Mouse (Mus musculus): ENCODE results near the gene Cnot10.
A peak's percentile ranks its signal among the peaks of the same experiment; 100 is the strongest.

Gene Cnot10

GRCm38 (mm10) chr9:114584183-114585016 lies 55.6 kb downstream of the Cnot10 start:
- DNase-seq (ENCODE audit: low spot score): peak; percentile 63

DNA sequence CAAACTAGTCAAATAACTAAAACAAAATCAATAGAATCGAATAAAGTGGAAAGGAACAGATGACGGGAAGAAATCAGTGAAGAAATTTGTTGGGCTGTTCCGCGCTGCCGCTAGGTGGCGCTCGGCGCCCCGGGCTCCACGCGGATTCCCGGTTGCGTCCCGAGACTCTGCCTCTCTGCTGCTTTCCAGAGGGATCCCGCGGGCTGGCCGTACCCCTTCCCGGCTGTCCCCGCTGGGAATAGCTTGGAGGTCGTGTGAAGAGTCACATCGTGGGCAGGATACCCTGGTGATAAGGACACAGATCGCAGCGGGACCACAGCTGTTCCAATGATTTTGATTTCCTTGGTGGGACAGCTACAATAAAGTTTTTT lies 56.2 kb downstream of the Cnot10 start:
- peak; percentile 82 for DNase-seq (ENCODE audit: low spot score)

- no peak for DNase-seq (ENCODE audit: low spot score)
These were observed 61.3 kb downstream of the Cnot10 start for GRCm38 (mm10) chr9:114578646-114579045.

DNA sequence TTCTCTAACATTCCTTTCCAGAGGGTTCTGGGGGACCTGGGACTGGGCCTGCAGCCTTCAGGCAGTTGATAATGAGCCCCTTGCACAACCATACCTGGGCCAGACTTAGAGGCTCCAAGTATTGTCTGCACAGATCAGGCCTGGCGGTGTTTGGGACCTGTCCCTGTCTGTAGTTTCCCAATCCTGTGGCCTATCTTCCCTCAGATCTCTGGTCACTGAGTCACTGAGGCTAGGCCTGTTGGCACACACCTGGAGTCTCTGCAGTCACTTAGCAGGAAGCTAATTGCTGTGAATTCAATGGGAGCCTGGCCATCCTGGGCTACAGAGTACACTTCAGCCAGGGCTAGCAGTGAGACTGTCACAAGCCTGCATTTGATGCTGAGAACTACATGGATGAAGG lies 64.0 kb downstream of the Cnot10 start:
- DNase-seq (ENCODE audit: low spot score): no peak

DNA sequence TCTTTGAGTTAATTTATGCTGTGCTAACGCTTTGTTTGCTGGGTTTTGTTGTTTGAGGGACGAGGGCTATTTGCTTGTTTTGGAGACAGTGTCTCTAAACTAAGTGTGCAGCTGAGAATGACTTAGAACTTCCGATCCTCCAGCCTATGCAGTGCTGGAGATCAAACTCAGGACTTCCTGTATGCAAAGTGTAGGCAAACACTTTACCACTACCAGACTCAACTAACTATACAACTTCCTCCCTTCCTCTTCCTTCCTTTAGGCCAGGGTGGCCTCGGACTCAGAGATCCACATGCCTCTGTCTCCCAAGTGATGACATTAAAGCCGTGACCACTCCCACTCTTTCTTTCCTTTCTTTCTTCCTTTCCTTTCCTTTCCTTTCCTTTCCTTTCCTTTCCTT lies 66.5 kb downstream of the Cnot10 start:
- DNase-seq (ENCODE audit: low spot score): no peak

DNA sequence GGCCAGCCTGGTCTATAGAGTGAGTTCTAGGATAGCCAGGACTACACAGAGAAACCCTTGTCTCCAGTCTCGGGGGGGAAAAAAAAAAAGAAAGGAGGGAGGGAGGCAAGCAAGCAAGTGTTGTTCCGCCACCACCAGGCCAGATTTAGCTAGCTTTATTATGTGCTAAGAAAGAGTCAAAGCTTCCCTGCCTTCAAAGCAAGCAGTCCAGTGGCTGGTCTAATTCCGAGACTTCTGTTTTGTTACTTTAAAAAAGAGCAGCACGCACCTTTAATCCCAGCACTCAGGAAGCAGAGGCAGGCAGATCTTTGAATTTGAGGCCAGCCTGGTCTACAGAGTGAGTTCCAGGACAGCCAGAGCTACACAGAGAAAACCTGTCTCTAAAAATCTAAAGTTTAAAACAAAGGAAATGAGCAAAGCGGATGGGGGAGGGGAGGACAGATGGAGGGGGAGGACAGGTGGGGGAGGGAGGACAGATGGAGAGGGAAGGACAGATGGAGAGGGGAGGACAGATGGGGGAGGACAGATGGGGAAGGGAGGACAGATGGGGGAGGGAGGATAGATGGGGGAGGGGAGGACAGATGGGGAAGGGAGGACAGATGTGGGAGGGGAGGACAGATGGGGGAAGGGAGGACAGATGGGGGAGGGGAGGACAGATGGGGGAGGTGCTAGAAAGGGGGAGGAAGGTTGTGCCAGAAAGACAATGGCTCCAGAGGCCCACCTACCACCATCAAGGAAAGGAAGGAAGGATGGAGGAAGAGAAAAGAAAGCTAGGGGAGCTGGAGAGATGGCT lies 71.1 kb downstream of the Cnot10 start:
- no peak for DNase-seq (ENCODE audit: low spot score)

DNA sequence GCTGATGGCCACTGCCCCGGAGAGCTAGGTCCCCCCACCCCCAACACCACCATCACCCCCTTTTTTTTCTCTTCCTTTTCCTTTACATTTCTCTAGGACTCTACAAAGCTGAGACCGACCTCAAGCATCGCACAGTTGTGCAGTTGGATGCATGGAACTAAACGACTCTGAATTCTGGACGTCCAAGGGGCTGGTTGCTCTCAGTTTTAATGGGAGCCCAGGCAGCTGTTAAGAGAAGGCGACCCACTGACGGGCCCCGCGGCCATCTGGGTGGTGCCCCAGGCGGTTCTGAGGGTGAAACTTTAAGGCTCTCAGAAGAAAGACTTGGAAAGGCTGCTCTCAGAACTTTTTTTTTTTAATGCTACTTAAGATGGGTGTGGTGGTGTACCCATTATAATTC lies 75.3 kb downstream of the Cnot10 start:
- no peak for DNase-seq (ENCODE audit: low spot score)

DNA sequence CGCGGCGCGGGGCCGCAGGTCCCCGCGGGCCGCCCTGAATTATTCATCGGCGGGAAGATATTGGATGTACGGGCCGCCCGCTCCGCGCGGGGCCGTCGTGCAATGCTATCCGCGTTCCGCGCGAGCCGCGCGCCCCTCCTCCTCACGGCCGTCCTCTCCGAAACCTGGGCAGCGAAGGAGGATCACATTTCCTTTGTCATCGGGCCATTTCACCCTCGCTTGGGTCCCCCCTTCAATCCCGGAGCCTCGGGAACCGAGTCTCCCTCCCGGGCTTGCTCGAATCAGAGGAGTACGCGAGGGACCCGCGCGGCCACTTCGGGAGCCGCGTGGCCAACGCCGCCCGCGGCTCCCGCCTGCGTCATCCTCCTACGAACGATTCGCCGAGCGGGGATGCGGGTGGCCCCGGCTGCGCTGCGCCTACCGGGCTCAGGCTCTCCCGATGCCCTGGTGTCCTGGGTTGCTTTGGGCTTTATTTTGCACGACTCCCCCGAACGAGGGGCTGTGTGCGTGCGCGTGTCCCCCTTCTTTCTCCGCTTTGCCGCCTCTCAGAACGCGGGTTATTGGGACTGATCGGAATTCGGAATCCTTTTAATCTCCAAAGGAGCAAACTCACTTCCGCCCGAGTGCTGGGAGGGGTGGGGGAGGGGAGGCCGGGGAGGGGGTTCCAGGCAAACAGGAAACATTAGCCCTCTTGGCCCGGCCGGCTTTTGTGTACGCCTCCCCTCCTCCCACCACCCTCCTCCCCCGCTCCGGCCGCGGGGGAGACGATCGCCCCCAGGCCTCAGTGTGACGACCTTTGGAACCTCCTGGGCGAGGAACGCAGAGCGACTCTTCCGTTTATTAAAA lies 76.0 kb downstream of the Cnot10 start, which contains the start of gene Trim71:
Trim71 (minus strand) TSS at position 609 of the 846 bp plus-strand sequence.
- DNase-seq (ENCODE audit: low spot score): no peak

GRCm38 (mm10) chr9:114562919-114563751 lies 76.8 kb downstream of the Cnot10 start:
- no peak for DNase-seq (ENCODE audit: low spot score)

- DNase-seq (ENCODE audit: low spot score): no peak
These were observed 77.7 kb downstream of the Cnot10 start for GRCm38 (mm10) chr9:114562031-114562918.

- no peak for DNase-seq (ENCODE audit: low spot score)
These were observed 78.4 kb downstream of the Cnot10 start for GRCm38 (mm10) chr9:114561671-114561971.

- no peak for DNase-seq (ENCODE audit: low spot score)
These were observed 79.0 kb downstream of the Cnot10 start for GRCm38 (mm10) chr9:114560771-114561670.

DNA sequence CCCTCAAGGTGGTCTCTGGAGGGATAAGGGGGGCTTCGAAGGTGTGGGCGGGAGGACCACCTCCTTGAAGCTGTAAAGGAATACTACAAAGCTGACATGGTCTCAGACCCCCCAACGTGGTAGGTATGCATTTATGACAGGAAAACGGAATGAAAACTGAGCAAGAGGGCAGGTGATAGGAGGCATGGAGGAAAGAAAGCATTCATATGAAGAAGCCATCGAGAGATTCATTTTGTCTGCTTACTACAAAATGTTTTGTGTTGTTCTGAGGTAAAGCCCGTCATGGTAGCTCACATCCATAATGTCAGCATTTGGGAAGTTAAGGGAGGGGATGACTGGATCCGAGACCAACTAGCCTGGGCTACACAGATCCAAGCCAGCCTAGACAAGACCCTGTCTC lies 79.8 kb downstream of the Cnot10 start:
- DNase-seq (ENCODE audit: low spot score): no peak

DNA sequence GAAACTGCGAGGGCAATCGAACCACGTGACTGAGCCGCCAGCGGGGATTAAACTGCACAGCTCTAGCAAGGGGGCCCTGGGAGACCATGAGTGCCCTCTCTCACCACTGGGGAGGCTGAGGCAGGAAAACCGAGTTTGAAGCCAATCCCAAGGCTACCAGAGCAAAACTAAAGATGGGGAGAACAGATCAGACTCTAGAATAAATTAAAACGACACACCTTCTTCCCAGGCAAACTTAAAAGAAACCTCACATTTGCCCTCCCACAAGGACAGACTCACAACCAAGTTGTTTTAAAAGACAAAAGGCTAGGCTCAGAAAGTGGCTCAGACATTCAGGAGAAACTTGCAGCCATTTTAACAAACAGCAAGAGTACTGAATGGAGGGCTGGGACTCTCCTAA lies 82.9 kb downstream of the Cnot10 start:
- no peak for DNase-seq (ENCODE audit: low spot score)

- no peak for DNase-seq (ENCODE audit: low spot score)
These were observed 83.6 kb downstream of the Cnot10 start for GRCm38 (mm10) chr9:114556276-114556855.

DNA sequence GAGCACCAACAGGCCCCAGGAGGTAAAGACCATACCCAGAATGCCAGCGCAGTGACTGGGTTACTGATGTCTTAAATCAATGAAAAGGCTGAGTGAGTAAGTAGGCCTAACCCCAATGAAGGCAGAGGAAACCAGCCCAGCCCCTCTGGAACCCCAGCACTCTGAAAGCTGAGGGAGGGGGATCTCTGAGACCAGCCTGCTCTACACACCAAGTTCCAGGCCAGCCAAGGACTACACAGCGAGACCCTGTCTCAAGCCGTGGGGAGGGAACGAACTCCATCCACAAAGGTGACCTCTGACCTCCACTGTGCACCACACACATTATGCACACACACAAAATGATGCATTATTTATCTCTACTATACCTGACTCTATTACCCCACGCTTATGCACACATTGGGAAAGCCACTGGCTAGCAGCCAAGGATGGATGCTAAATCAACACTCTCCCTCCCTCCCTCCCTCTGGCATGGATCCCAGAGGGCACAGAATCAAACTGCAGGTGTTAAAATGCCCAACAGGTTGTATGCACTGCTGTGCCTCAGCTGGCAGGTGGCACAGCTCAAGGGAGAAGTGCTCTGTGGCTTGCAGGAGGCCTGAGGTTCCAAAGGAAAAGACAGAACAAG lies 85.5 kb downstream of the Cnot10 start:
- DNase-seq (ENCODE audit: low spot score): no peak

DNA sequence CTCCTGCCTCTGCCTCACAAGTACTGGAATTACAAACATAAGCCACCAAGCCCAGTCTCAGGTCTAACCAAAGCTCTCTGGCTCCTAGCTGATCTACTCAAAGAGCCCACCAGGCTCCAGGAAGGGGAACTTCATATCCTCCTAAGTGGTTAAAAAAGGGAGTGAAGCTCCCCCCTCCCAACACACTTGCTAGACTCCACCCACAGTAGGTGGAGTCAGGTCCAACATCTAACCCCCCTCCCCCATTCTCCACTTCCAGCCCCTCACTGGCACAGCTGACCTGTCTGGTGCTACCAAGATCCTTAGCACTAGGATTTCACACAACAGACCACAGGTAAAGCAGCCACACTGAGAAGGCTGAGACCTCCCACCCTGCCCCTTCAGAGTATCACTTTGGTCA lies 86.2 kb downstream of the Cnot10 start:
- no peak for DNase-seq (ENCODE audit: low spot score)

GRCm38 (mm10) chr9:114550033-114550432 lies 90.0 kb downstream of the Cnot10 start:
- no peak for DNase-seq (ENCODE audit: low spot score)

DNA sequence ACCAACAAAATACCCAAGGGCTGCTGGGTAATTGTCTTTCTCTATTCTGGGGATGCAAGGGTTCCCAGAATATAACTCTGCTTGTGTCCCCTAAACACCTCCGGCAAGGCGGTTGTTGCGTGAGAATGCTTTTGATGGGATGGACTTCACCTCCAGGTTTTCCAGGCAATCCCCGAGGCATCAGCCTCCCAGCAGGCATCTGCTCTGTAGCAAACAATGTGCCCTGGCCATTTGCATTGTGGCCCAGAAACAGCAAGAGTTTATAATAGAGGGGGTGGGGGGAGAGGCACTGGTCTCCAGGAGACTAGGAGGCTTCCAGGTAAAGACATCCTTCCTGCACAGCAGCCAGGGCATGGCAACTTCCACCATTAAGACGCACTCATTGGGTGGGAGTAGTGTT lies 90.9 kb downstream of the Cnot10 start:
- no peak for DNase-seq (ENCODE audit: low spot score)
